Mouse (Mus musculus) c-Kit-positive CD71-negative TER-119-negative erythroid progenitor cells, embryonic 14.5 days (primary cell): ENCODE data around the gene Enpp3.

Experiments
- DNase-seq: peaks from one replicate; pipeline ENCODE4 v3.0.0-alpha.2; 2013; ENCODE audit warnings: low read depth

Gene Enpp3

DNA sequence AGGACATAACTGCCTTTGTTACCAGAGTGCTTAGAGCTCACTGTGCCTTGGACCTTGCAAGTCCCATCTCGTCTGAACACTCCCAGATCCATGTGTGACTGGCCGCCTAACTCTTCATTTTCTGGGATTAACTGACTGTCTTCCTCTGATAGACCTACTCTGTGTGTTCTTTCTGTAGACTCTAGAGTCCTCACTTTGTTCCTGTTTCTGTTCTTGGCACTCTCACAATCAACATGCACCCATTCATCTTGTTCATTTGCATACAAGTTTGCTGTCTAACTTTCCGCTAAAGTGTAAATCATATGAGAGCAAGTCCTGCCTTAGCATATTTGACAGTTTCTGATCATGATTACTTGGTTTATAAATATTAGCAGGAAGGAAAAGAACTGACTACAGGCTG lies 79.4 kb downstream of the Enpp3 start:
- no peak for DNase-seq

DNA sequence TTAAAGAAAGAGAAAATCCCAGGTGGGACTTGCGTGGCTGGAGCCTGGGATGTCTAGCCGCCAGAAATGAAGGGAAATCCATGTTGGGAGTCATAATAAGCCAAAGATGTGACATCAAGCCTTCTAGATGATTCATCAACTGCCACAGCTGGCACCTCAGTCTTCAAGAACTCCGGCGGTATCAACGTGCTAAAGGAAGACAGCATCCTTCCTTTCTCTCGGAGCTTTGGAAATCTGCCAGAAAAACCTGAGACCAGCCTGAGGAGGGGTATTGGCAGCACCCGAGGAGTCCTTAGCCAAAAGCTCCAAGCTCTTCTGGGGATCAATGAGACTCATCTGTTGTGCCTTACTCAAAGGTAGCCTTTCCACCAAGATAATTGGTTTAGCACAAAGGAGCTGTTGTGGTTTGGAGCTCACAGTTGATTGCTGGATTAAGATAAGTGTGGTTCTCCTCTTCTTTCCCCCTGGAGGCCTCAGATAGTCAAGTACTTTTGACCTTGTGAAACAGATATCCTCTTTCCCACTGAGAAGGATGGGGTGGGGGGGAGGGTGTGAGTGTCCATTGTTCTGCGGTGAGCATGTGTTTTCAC lies 84.2 kb downstream of the Enpp3 start:
- DNase-seq: peak; percentile 14

DNA sequence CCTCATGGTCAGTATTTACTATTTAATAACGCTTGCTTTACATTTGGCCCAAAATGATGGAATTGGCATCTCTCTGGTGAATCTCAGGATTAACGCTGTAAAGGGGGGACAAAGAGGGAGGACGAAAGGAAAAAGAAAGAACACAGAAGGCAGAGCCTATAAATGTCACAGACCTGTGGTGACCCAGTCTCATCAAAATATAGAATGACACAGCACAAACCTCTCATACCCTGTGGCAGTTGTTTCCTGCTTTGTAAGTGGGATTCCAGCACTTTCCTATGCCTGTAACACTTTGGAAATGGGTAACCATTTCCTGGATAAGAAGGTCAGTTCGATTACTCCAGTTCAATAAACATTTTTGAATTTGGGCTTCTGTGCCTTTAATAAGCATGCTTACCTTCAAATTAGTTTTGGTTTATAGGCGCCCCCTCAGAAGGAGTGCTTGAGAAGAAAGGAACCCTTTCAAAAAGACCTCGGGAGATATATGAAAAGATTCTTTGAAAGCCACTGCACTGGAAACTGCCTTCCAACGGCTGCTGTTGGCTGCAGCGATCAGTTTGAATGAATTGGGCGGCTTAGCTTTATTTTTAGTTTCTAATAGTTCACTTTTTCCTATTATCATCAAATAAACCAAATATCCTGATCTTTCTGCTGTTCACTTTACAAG lies 87.6 kb downstream of the Enpp3 start:
- no peak for DNase-seq

DNA sequence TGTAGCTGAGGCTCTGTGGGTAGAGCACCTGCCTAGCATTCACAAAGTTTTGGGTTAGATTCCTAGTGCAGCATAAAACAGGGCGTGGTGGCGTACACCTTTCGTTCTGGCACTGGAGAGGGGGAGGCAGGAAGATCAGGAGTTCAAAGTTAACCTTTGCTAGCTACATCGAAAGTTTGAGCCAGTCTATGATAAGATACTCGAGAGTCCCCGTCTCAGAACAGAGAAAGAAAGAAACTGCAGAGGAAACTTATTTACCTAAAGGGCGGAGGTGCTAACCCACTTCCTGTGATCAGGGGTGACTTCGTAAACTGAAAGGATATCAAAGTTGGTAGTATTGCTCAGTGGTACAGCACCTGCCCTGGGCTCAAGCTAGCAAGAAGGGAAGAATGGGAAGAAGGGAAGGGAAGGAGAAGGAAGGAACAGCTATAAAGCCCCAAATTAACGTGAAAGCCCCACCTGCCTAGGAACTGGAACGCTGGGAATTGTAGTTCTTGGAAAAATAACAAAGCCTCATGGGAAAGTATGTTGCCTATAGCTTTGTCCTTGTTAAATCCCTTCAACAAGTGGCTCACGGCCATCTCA lies 88.3 kb downstream of the Enpp3 start:
- DNase-seq: no peak

DNA sequence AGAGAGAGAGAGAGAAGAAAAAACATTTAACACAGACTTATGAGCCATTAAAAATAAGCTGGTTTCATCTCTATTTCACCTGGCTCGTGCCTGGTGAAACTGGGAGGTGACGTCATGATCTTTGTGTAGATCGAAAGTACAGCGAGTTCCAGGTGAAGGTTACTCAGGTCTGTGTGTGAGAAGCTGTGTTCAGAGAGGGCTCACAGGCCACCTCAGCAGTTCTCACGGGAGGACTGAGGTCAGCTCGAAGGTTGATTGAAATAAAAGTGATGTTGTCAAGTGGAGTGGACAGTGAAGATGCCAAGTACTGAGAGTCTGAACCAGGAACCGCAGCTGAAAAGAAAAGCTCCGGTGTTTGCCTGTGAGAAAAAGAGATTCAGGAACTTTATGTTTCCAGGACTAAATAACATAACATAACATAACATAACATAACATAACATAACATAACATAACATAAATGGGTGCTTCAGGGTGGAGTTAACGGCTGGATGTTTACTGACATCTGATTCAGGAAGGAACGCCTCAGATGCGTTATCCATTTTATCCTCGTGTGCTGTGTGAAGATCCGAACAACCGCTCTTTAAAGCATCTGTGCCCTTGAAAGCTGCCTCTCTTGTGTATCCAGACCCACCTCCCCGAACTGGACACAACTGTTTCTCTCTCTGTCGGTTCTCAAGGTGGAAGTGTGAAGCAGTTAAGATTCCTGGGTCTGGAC lies 88.9 kb downstream of the Enpp3 start:
- DNase-seq: no peak

DNA sequence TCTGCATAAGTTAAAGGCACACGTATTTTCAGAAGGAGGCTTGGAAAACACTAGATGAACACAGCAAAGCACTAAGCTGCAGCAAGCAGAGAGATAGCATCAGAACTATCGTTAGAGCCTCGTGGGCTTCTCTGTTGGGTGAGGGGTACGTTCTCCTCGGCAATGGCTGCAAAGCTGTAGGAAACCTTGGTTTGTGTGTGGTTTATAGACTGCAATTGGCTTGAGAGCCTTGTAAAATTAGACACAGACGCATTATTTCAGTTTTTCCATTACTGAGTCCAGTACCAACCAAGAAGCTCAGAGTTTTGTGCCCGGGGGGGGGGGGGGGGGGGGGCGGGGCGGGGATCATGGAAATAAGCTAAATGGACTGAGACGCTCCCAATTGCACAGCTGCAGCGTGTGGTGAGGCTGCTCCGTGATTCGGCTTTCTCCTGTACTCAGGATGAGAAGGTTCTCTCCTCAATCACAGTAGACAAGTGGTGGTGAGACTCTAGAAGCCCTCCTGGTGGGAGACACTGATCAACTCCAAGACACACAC lies 99.6 kb downstream of the Enpp3 start:
- no peak for DNase-seq

DNA sequence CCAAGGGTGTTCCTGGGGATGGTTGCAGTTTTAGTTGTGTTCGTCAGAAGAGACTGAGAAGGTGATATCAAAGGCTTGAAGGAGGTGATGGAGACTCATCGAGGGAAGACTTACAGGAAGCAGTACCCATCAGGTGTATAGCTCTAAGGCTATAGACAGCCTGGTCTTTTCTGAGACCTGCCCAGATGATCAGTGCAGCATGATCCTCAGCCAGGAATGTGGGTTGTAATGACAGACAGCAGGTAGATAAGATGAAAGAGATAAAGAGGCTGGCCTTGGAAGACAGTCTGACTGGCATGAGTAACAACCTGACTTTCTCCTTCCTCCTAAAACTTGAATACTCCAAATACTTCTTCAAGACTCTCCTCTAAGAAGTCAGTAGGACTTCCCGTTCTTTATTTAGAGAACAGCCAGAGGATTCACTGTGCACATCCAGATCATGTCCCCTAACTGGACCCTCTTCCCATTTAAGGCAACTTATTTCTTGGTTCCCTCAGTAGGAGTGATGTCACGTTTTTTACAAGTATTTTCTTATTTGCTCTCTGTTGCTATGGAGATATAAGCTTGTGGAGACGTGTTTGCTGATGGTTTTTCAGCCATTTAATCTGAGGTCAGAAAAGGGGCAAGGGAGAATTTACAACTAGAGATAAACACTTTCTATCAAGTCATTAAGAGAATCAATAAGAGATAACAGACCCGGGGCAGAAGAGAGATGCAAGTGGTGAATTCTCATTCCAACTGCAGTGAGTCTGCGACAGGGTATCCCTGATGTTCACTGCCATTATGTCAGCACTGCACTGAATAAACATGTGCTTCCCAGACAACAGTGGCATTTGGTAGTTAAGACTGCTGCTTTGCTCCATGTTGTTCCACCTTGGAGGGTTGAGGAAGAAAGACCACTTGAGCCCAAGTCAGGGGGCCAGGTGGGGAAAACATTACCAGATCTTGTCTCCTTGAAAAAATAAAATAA lies 101.1 kb downstream of the Enpp3 start:
- no peak for DNase-seq

DNA sequence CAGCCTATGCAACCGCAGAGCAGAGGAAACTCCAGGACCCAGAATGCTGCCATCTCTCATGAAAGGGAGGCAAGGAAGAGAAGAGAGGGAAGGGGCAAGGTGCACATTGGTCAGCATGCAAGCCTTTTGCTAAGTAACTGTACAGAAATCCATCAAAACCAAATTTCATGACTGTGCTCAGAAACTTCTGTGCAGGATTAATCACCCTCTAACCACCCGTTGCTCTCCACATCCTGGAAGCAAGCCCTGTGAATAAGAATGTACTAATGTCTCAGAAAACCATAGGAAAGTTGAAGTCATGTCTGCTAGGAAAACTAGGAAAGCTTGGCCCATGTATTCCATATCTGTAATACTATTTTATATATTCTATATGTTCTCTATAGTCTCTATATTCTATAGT lies 103.5 kb downstream of the Enpp3 start:
- no peak for DNase-seq

DNA sequence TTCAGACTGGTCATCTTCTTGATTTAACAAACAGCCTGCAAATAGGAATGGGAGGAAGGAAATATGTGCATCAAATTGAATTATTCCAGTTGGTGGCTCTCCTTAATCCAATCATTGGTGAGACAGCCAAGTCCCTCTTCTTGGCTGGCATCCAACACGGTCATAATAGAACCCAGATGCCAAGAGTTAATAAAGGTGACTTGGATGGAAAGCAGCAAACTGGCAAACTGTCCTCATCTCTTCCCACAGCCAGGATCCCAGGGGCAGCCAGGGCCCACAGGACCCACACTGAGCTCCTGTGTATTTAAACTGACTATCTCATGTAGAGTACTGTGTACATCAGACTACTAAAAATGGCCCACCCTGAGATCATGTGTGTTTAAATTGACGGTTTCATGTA lies 104.2 kb downstream of the Enpp3 start:
- DNase-seq: no peak

DNA sequence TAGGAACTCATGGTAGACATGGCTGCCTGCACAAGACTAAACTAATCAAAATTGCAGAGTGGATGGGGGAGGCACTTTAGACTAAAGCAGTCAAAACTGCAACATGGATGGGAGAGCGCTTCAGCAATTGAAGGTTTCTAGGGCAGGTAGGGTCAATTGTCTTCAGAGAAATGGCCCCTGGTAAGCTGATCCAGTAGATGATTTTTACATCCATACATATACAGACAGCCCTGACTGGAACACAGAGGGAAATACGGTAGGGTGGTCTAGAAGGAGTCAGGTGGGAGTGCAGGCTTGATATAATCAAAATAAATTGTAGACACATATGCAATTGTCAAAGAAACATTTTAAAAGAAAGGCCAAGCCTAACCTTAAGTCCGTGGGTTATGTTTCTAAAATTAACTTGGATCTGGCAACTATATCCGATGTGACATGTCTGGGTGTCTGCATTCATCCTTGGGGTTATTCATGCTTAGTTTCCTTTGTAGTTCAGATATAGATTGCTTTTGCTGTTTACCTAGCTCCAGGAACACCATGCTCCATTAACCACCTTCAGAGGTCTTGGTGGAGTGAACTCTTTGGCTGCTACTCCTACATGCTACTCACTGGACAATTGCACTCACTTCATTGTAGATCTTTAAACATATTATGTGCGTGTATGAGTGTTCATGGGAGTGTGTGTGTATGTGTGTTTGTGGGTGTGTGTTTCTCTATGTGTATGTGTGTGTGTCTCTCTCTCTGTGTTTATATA lies 107.4 kb downstream of the Enpp3 start:
- DNase-seq: no peak

DNA sequence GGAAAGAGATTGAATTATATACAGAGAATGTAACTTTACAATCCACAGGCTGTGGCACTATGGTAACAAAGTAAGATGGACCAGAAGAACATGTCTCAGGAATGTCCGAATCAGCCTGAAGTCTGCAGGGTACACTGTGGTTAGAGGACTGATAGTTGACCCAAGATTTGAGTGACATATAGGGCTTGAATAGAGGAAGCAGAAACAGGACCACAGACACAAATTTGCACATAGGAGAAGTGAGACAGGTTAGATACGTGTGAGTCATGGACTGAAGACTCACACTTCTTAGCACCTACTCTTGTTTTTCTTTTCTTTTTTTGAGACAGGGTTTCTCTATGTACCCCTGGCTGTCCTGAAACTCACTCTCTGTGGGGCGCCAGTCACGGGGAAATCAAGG lies 115.1 kb downstream of the Enpp3 start:
- DNase-seq: no peak

DNA sequence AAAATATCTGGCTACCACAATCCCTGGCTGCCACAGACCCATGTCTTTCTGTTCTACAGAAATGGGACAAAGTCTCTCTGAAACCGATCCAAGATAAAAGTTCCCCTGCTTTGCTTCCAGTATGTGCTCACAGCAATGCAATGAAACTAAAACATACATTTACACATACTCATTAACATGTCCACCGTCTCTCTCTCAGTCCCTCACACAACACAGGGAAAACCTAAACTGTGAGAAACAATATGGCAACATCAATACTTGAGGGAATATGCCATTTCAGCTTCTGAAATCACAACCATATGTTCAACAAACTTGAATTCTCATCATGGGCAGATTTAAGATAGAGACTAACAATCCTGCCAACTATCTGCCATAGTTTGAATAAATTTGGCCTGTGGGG lies 117.4 kb downstream of the Enpp3 start:
- no peak for DNase-seq
